Mouse (Mus musculus) urinary bladder, postnatal 25 days (tissue): ENCODE data around the gene Mcm2.
A peak's percentile ranks its signal among the peaks of the same experiment; 100 is the strongest.

Experiments used
- DNase-seq: peaks from one replicate; pipeline ENCODE4 v3.0.0; 2022; ENCODE audit warnings: low spot score

Mcm2 gene

DNA sequence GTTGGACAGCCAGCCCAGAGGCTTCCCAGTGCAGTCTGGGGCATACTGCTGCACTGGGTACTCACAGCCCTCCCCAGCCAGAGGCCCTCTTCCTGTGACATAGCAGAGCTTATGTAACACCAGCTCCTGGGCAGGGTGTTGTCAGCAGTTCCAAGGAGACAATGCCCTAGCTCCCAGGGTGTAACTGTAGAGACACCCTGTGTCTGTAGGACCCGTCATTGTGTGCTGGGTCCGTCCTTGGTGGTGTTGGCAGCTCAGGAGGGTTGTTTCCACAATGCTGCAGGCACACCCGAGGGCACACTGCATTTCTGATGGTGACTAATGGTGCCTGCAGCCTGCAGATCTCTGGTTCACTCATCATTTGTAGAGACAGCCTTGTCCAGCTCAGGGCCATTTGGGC lies 28.3 kb upstream of the Mcm2 start:
- no peak for DNase-seq

DNA sequence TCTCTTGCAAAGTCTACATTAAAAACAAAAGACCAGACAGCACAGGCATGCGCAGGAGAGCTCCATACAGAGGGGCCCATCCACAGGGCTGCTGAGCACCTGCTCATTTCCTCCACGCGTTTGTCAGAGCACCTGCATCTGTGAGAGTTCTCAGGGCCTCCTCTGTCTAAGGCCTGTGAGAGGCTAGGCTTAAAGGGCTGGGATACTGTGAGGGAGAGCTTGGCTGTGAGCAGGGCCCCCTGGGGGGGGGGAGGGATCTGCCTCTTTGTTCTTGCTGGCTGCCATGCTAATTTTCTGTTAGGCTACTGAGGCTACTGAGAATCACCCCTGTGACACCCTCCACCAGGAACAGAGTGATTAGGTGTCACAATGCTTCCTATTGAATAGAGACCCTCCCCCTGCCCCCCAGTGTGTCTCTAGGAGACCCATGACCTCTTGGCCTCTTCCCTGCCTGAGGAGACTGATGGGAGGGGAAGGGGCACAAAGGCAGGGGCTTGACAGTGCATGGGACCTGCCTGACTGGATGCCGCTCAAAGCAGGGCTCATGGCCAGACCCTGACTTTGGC lies 27.1 kb upstream of the Mcm2 start:
- DNase-seq: no peak

DNA sequence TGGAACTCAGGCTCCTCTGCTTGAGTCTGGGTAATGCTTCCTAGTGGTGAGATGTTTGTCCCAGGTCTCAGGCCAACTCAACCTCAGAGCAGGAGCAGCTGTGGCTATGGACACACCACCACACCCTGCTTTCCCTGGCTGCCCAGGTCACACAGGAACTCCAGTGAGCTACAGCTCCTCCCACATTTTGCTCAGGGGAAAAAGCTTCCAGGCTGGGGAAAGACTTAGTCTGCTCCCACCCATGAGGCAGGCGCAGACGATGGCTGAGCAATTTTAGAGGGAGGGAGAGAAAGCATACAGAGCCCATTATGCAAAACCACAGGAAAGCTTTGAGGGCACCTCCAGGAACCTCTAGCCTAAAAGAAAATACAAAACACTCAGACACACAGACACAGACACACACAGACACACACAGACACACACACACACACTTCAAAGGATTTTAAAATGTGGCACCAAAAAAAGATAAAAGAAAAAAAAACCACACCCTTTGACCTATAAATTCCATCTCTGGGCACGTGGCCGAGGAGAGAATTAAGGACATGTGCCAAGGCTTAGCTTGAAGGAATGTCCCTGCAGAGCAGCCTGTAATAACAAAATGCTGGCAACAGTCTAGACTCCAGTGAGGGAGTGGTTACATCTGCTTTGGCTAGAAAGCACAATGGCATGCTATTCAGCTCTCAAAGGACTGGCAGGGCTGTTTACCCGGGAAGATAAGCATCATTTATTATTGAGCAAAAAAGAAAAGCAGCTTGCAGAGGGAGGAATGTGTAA lies 26.1 kb upstream of the Mcm2 start:
- peak; percentile 56 for DNase-seq

DNA sequence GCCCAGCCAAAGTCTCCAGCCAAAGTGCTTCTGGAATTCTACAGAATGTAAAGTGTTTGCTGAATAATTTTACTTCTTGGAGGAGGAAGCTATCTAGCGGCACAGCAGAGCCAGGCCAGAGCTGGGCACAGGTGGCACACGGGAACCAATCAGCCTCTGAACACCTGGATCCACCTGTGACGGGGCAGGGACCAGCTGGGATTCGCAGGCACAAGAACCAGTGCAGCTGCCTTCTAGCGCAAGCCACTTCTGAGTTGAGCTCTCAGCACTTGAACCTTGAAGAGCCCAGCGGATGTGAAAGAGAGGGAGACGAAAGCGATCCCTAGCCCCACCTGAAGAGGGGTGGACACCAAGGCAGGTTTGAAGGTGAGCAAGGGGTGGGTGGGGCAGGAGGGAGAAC lies 20.2 kb upstream of the Mcm2 start:
- no peak for DNase-seq

DNA sequence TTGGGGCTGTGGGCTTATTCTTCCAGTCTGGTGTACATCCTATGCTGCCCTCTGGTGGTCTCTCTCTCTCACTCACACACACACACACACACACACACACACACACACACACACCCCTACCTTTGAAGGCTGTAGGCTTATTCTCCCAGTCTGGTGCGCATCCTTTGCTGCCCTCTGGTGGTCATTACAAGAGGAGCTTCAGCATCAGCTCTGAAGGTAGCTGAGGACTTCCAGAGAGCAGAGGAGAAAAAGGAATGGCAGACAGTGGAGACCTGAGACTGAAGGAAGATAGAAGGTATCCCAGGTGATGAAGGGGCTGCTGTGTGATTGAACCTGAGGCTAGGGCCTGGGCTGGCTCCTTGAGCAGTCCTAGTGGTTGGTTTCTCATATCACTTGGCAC lies 17.6 kb upstream of the Mcm2 start:
- DNase-seq: no peak

DNA sequence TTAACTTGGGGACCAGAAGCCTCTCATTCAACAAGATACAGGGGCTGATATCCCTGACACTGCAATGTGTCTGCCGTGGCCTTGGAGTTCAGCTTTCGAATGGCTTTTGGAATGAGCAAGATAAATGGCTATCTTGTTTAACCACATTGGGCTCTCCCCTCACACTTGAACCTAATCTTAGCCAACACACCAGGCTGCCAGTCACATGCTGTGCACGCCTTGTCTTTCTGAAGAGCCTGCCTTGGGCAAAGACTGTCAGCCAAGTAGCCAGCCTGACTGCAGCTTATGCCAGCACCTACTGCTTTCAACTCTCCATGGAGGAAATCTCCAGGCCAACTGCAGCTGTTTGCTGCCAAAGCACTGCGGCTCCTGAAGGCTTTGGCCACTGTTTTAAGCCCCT lies 16.9 kb upstream of the Mcm2 start:
- DNase-seq: no peak

DNA sequence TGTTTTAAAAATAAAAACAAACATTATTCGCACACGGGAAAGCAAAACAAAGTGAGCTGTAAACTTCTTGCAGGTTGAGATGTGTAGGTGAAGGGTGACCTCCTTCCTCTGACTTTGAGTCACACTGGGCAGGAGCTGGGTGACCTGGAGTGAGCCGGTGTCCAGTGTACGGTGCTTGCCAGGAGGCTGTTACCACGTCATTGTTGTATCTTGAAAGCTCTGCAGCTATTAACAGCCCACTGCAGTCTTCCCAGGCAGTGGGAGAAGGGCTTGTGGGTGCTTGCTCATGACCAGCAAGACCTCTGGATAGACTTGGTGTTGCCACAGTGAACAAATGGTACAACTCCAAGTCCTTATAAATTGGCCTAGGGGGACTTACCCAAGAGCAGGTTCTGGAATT lies 16.2 kb upstream of the Mcm2 start:
- no peak for DNase-seq

DNA sequence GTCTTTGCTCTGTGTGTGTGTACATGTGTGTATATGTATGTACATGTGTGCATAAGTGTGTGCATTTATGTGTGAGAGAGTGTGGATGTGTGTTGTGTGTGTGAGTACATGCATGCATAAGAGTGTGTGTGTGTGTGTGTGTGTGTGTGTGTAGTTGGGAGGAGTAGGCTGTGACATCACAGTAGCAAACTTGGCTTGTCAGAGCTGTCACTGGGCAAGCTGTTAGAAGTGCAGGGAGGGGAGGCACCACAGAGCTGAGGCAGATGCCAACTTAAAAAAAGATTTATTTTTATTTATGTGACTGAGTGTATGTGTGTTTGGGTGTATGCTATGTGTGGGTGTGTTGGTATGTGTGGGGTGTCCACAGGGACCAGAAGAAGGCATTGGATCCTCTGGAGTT lies 14.9 kb upstream of the Mcm2 start:
- no peak for DNase-seq

DNA sequence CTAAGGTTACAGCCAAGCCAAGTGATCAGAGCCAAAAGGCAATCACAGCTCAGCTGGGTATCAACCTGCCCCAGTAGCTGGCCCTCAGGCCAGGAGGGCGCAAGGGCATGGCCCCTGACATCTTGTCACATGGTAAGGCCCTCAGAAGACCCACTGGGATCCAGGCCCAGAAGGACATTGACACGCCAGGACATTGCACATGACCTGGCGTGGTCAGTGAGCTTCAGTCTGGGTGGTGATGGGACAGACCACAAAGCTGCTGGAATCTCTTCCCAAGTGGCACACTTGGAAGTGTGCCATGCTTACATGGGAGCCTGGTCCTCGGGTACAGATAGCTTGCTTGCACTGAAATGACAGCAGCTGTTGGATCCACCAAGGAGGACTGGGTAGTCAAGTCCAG lies 14.4 kb upstream of the Mcm2 start:
- no peak for DNase-seq

DNA sequence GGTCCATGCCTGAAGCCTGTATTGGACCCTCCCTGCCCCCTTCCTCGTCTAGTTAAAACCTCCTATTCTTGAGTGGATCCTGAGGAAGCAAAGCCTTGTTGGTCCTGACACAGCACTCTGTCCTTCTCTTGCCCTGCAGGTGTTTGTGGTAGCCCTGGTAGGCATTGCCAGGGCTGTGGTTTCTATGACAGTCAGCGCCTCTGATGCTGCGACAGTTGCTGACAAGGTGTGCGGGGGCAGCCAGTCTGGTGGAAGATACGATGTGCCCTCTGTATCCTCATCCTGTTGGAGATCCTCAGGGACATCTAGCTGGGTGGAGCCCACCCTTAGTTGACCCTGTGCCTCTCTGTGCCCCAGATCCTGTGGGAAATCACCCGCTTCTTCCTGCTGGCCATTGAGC lies 10.6 kb upstream of the Mcm2 start:
- DNase-seq: no peak

DNA sequence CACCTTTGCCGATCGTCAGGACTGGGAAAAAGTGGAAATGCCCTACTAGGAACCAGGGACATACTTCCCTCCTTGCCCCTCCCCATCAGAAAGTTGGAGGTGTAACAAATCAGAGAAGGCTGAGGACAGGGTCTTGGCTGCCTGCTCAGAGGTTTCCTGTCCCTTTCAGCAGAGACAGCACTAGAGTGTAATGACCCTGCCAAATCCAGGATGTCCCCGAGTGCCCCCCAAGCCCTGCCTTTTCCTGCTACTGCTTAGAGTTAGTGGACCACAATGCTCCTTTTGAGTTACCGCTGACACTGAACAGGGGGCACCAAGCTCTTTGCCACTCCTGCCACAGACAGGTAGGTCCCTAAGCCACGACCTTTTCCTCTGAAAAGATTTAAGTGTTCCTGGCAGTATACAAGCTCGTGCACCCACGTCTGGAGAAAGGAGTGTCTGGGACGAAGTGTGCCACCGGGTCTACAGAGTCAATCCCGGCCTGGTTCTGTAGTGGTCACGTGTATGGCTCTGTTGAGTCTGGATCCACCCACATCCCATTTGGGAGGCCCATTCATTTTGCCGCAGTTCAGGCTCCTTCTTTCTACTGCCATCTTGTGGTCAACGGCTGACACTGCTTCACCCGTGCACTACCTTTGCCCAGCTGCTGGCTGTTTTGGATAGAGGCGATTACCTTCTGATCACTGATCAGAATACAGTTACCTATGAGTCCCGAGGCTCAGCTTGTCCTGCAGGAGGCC lies 8.0 kb upstream of the Mcm2 start:
- peak; percentile 45 for DNase-seq

DNA sequence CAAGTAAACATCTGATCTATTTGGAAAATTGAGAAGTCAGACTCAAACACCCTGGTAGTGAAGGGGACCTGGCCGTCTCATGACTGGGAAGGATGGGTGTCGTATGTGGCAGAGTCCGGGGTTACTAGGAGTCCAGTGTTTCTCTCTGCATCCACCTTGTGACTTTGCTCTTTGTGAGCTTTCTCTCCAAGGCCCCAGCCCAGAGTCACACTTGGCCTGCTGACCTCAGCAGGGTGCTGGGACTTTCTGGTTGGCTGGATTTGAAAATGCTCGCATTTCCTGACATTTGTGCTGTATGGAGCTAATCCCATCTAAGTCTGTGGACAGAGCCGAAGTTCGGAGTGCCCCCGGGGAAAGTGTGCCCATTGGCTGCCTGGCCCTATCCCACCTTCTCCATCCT lies 6.5 kb upstream of the Mcm2 start:
- no peak for DNase-seq

DNA sequence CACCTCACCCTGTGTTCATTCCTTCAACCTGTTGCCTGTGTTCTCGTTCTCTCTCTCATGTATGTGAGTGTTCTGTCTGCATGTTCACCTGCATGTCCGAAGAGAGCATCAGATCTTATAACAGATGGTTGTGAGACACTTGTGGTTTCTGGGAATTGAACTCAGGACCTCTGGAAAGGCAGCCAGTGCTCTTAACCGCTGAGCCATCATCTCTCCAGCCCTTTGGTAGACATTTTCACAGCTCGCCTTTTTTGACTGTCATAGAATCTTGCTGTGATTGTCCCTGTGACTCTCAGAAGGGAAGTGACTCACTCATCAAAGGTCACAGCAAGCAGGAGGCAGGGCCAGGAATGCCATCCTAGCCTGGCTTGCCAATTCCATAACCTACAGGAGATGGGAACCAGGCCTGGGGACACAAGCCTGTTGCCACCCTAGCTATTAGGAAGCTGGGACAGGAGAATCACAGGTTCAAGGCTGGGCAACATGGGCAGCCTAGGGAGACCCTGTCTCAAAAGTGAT lies 5.9 kb upstream of the Mcm2 start:
- no peak for DNase-seq

DNA sequence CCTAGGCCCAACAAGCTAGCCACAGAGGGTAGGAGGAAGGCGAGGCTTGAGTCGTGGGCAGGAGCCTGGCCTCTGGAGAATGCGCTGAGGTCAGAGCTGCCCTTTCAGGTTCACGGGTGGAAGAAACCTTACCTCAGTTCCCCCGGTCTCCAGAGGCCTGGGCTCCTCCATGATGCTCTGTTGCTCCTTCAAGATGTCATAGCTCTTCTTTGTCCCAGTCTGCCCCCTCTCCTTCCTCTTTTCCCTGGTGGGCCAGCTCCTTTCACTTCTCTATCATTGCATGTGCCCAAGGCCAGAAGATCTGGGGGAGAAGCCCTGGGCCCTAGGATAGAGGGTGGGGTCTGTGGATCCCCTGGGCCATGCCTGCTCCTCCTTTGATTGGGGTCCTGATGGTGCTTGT lies 5.1 kb upstream of the Mcm2 start:
- DNase-seq: no peak

DNA sequence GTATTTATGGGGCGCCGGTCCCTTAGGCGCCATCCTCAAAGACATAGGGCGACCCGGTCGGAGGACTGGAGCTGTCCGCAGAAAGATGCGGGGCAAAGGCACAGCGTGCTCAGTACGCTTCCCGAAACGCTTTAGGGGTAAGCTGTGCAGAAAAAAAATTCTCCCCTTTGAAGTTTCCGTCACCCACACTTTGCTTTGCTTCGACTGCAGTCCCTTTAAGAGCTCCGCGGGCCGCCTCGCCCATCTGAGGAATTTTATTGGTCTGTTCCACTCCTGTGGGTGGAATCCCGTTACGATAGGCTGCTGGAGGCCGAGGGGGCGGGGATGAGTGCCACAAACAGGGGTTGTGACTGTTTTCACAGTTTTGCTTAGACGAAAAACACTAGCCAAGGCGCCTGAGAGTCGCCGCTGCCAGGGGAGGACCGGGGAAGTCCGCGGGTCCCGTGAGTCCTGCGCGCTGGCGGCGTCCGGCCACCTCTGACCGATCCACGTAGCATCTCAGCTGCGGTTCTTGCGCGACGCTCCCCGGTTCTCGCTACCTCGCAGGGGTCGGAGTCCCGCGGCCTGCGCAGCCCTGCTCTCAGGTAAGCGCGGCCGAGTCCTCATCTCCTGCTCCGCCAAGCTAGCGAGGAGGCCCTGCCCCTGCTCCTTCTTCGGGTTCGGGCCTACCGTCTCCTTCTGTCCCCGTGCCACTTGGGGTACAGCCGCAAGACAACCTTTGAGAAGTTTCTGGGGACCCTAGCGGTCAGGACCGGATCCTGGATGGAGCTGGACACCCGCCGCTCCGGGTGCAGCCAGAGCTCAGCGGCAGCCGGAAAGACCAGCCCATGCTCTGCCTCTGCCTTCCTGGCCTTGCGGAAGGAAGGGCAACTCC lies 3.6 kb upstream of the Mcm2 start, which contains the start of gene Tpra1:
Gene Tpra1 (plus strand): TSS at position 305 of the 874 bp plus-strand sequence.
- DNase-seq: peak; percentile 76

DNA sequence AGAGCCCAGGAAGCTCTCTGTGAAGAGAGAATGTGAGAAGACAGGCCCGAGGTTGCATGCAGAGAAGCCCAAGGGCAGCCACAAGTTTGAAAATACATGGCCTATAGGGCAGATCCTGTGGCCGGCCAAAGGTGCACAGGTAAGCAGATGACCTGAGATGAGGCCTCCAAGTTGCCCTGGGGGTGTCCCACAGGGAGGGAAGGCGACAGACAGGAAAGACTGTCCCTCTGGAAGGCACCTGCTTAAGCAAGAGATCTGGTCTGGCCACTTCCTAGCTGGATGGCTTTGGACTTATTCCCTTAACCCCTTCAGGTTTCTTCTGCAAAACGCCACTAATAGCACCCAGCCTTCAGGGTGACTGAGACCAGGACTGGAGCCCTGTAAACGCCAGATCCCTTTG lies 2.9 kb upstream of the Mcm2 start:
- no peak for DNase-seq

DNA sequence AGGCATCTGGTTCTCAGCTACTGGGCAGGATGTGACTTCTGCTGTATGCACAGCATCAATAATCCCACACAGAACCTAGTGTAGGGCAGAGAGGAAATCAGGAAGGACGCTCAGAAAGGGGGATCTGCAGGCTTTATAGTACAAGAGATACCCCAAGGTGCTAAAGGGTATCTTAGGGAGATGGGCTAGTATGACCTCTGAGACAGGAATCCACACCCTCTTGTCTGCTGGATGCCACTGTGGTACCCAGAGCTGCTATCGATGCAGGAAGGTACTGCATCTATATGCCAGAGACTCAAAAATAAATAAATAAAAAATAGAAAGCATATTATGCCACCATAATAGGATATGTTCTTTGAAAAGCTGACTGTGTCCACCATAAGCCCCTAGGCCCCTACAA lies 1.0 kb upstream of the Mcm2 start:
- DNase-seq: no peak

DNA sequence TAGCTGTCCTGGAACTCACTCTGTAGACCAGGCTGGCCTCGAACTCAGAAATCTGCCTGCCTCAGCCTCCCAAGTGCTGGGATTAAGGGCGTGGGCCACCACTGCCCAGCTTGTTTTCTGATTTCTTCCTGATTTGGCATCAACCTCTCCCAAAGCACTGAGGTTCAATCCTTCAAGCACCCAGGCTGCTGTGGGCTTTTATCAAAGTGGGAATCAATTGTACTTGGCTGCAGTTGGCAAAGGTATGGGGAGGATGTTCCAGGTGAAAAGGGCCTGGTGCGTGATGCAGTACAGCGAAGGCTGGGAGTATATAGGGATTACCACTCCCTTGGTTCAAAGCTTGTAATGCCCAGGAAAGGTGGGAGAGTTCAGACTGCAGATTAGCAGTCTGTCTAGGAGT lies 506 bp upstream of the Mcm2 start:
- no peak for DNase-seq

DNA sequence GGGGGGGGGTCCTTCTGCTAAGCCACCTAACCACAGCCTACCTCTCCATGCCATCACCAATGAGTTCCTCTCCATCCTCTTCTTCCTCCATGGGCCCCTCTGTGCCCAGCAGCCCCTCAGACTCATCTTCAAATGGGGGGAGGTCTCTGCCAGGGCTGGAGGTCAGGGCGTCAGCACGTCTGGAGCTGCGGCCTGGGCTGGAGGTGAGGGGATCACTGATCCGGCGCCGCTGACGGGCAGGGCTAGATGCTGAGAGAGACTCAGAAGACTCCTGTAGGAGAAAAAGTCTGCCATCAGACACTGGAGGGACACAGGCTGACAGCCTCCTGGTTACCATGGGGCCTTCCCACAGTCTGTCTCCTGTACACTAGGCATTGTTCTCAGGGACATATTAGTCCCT lies 1.3 kb downstream of the Mcm2 start:
- no peak for DNase-seq

DNA sequence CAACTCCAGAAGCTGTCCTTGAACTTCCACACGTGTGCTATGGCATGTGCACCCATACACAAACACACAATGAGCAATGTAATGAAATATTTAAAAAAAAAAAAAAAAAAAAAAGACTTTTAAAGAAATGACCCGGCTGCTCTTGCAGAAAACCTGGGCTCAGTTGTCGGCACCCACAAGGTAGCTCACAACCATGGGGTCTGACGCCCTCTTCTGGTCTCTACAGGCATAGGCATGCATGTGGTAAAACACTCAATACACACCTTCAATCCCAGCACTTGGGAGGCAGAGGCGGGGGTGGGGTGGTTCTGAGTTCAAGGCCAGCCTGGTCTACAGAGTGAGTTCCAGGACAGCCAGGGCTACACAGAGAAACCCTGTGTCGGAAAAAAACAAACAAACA lies 2.6 kb downstream of the Mcm2 start:
- DNase-seq: no peak

DNA sequence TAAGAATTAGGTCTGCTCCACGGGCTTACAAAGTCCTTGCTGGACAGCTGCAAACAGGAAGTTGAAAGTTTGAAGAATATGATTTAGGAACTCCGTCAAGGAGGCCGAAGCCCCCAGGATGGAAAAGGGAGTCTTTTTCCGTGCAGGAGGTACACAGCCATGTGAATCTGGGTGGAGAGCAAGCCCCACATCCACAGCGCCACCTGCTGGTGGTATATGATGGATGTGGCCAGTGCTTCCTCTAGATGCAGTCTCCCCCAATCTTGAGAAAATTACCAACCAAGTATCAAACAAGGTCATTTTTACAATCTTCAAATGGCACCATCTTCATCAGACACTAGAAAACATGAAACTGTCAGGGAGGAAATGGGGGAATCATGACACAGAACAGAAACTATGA lies 5.0 kb downstream of the Mcm2 start:
- DNase-seq: peak; percentile 61

DNA sequence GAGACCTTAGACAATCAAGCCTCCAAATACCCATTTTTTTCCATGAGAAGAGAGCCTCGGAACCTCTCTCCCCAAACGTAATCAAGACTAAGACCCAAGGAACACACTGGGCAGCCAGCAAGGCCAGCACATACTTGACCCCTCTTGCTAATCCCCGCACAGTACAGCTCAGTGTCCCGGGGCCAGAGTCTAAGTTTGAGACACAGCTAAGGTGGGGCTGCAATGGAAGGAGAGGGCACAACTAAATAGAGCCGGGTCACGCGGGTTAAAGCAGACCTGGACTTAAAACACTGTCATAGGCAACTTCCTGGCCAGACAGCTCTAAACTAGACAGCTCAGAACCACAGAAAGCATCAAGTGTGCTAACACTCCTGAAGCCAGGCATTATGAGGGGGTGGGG lies 7.7 kb downstream of the Mcm2 start:
- no peak for DNase-seq
